Mouse (Mus musculus) intestine, embryonic 15.5 days (tissue): ENCODE measurements around the gene Fat3. TPM values are rescaled to one million over a fixed set of nuclear protein-coding genes. Genes with fewer than 3 reads are reported as not detected.
A peak's percentile ranks its signal among the peaks of the same experiment; 100 is the strongest.

ENCODE experiments used
- ATAC-seq: fragments of 200-750 bp; cut with Nextera tagmentation; 2 replicates; pipeline ENCODE4 v1.8.0; 2017; ENCODE audit warnings: moderate TSS enrichment, moderate library complexity
- H3K27ac ChIP-seq: fragments of 300-500 bp; sonication (generic); 2 replicates; pipeline ENCODE4 v1.5.1; 2015; ENCODE audit warnings: mild to moderate bottlenecking, inconsistent platforms
- H3K27me3 ChIP-seq: fragments of 300-500 bp; sonication (generic); replicated peaks from 2 replicates; pipeline ENCODE4 v1.6.1; 2015; ENCODE audit warnings: inconsistent platforms
- H3K36me3 ChIP-seq: fragments of 300-500 bp; sonication (generic); 2 replicates; pipeline ENCODE4 v1.6.1; 2015; ENCODE audit warnings: inconsistent platforms
- H3K4me1 ChIP-seq: fragments of 300-500 bp; sonication (generic); replicated peaks from 2 replicates; pipeline ENCODE4 v1.6.1; 2015; ENCODE audit warnings: inconsistent platforms
- H3K4me2 ChIP-seq: fragments of 300-500 bp; sonication (generic); replicated peaks from 2 replicates; pipeline ENCODE4 v1.6.1; 2015; ENCODE audit warnings: mild to moderate bottlenecking, inconsistent platforms
- H3K4me3 ChIP-seq: fragments of 300-500 bp; sonication (generic); replicated peaks from 2 replicates; pipeline ENCODE4 v1.5.1; 2015; ENCODE audit warnings: inconsistent platforms
- H3K9ac ChIP-seq: fragments of 300-500 bp; sonication (generic); 2 replicates; pipeline ENCODE4 v1.6.1; 2015; ENCODE audit warnings: inconsistent platforms
- H3K9me3 ChIP-seq: fragments of 300-500 bp; sonication (generic); 2 replicates; pipeline ENCODE4 v1.6.1; 2016; ENCODE audit warnings: inconsistent platforms
- WGBS: fragments of 180-500 bp; shearing (Covaris S2); methylation state at CpG from one replicate; pipeline ENCODE4 v1.1.7; 2015; 5-methylcytosine and 5-hydroxymethylcytosine counted together
- polyA plus RNA-seq: library from polyadenylated mRNA; unstranded; fragments of >200 nt; fragmentation: Nextera tagmentation; extraction: Ambion mirVana; gene quantifications from 2 replicates; pipeline ENCODE4 v1.2.1, GENCODE M21; 2015

Fat3 gene
- polyA plus RNA-seq, 1 experiment from 2014 or later: 0.46 TPM

DNA sequence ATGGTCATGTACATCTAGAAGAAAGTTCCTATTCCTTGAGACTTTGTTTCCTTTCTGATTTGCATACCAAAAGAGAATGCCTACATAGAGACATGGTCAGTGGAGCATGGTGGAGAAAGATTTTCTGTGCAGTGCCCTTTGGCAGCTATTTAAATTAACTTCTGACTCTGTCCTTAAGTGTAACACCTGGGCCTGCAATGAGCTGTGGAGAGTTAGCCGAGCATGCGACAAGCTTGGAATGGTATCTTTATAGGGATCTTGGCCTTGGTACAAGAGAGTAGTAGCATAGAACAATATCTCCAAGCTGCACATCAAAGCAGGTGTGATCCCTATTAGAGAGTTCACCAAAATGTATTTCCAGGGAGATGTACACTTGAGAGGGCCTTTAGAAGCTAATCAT lies 368.0 kb downstream of the Fat3 start:
- Histone ChIP-seq H3K36me3 (no peaks in the 10 kb centered on the region), H3K9ac (no peak overlapping the region), H3K27ac (no peak overlapping the region), H3K27me3 (no peaks in the 10 kb centered on the region), H3K4me2 (no peak overlapping the region), H3K9me3 (no peaks in the 10 kb centered on the region), H3K4me1 (no peaks in the 10 kb centered on the region), H3K4me3 (no peak overlapping the region)
- ATAC-seq: no peak
- 85% methylated on average over 2 of the region's 2 CpGs for WGBS

GRCm38 (mm10) chr9:16132594-16132993 lies 368.5 kb downstream of the Fat3 start:
- no peak for ATAC-seq
- no peaks in the 10 kb centered on the region for H3K4me1 ChIP-seq
- H3K27me3 ChIP-seq: no peaks in the 10 kb centered on the region
- 92% methylated on average over 1 of the region's 1 CpGs for WGBS
- no peak overlapping the region for H3K27ac ChIP-seq
- H3K36me3 ChIP-seq: no peaks in the 10 kb centered on the region
- H3K4me3 ChIP-seq: no peak overlapping the region
- no peak overlapping the region for H3K4me2 ChIP-seq
- no peak overlapping the region for H3K9ac ChIP-seq
- no peaks in the 10 kb centered on the region for H3K9me3 ChIP-seq

- H3K9ac ChIP-seq: no peak overlapping the region
- 71% methylated on average over 5 of the region's 5 CpGs for WGBS
These were observed 379.3 kb downstream of the Fat3 start for GRCm38 (mm10) chr9:16121756-16122155.

DNA sequence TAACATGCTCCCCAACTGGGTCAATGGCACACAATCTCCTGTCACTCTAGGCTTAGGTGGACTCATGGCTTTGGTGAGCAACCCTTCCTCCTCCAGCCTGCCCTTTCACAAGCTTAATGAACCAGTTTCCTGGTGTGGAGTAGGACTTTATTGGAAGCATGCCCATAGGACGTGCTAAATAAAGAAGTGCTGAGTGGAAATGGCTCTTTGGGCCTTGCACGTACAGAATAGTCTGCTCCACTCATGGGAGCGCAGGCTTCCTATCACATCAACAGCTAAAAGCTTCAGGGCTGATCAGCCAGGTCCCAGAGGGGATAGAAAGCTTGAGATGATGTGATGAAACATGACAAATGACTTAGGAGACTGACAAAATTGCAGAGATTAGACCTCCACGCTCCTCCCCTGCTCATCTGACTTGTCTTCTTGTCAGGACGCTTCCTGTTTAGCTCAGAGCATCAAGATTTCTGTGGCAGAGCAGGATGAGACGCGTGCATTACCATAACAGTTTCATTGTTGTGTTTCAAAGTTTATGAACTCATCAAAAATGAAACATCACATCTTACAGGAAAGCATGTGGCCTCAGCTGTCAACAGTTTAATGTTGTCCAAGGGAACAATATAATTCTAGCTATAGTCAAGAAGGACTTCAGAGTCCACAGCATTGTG lies 386.1 kb downstream of the Fat3 start:
- Histone ChIP-seq H3K4me2 (no peak overlapping the region), H3K27me3 (no peaks in the 10 kb centered on the region), H3K4me1 (no peaks in the 10 kb centered on the region), H3K4me3 (no peak overlapping the region), H3K9ac (no peak overlapping the region), H3K27ac (no peak overlapping the region), H3K9me3 (no peaks in the 10 kb centered on the region), H3K36me3 (no peaks in the 10 kb centered on the region)
- ATAC-seq: 0 out of 2 replicates have a peak, but pooled peaks have one; percentile 28
- WGBS: 51% methylated on average over 7 of the region's 7 CpGs

More at GRCm38 (mm10) chr9:16121756-16122155, 379.3 kb downstream of the Fat3 start:
- no peaks in the 10 kb centered on the region for H3K27me3 ChIP-seq
- no peak overlapping the region for H3K27ac ChIP-seq
- no peak for ATAC-seq
- no peaks in the 10 kb centered on the region for H3K9me3 ChIP-seq
- no peak overlapping the region for H3K4me2 ChIP-seq
- H3K4me1 ChIP-seq: no peaks in the 10 kb centered on the region
- H3K4me3 ChIP-seq: no peak overlapping the region
- no peaks in the 10 kb centered on the region for H3K36me3 ChIP-seq

DNA sequence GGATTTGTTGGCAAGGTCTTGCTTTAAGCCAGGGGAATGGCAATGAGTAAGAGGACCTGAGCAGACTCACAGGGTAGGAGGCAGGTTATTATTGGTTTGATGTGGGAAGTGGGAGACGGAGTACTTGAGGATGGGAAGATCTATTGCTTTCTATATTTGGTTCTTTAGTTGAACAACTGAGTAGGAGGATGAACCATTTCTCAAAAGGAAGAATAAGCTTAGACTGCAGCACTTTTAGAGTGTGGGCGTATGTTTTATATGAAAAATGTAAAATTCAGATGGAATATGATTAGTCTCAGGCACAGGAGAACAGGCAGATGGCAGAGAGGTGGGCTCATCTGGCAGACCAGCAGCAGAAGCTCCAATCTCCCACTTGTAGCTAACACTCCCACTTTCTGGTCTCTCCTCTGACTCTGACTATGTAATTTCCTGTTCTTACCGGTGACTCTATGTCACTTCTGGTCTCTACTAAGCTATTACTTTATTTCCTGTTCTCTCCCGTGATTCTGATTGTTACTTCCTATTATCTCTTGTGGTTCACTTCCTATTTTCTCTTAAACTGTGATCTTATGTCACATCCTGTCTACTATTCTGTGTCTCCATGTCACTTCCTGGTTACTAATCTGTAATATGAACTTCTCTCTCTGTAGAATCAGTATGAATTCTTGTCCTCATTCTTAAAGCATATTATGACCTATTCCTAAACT lies 387.0 kb downstream of the Fat3 start:
- Histone ChIP-seq H3K27me3 (no peaks in the 10 kb centered on the region), H3K9me3 (no peaks in the 10 kb centered on the region), H3K27ac (no peak overlapping the region), H3K4me2 (no peak overlapping the region), H3K4me3 (no peak overlapping the region), H3K9ac (no peak overlapping the region), H3K36me3 (no peaks in the 10 kb centered on the region), H3K4me1 (no peaks in the 10 kb centered on the region)
- 70% methylated on average over 4 of the region's 4 CpGs for WGBS
- ATAC-seq: no peak

GRCm38 (mm10) chr9:16107900-16108299 lies 393.2 kb downstream of the Fat3 start:
- no peaks in the 10 kb centered on the region for H3K9me3 ChIP-seq
- H3K9ac ChIP-seq: no peak overlapping the region
- no peak for ATAC-seq
- H3K4me2 ChIP-seq: no peak overlapping the region
- H3K27me3 ChIP-seq: no peaks in the 10 kb centered on the region
- no peak overlapping the region for H3K4me3 ChIP-seq
- H3K27ac ChIP-seq: no peak overlapping the region
- H3K36me3 ChIP-seq: no peaks in the 10 kb centered on the region
- 35% methylated on average over 5 of the region's 5 CpGs for WGBS
- no peaks in the 10 kb centered on the region for H3K4me1 ChIP-seq

DNA sequence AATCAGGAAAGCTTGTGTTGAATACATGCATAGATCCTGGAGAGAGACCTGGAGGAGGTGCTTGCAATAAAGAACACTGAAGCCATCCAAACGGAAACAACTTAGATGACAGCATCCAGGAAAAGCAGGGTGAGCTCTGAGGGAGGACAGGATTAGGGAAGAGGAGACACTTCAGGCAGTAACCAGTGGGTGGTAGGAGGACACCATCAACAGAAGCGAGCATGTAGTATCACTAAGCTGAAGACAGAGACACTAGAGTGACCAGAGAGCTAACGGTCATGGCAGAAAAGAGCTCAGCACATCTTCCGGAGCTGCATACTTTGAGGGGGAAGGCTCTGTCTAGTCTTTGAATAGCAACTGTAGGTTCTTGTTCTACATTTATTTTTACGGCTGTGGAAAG lies 393.7 kb downstream of the Fat3 start:
- Histone ChIP-seq H3K36me3 (no peaks in the 10 kb centered on the region), H3K27ac (no peak overlapping the region), H3K9ac (no peak overlapping the region), H3K4me2 (no peak overlapping the region), H3K27me3 (no peaks in the 10 kb centered on the region), H3K4me3 (no peak overlapping the region), H3K9me3 (no peaks in the 10 kb centered on the region), H3K4me1 (no peaks in the 10 kb centered on the region)
- no peak for ATAC-seq
- 55% methylated on average over 5 of the region's 5 CpGs for WGBS

- H3K27ac ChIP-seq: no peak overlapping the region
- no peak overlapping the region for H3K4me3 ChIP-seq
- H3K9me3 ChIP-seq: no peaks in the 10 kb centered on the region
- H3K36me3 ChIP-seq: no peaks in the 10 kb centered on the region
- no peaks in the 10 kb centered on the region for H3K27me3 ChIP-seq
- H3K9ac ChIP-seq: no peak overlapping the region
- ATAC-seq: no peak
- H3K4me2 ChIP-seq: no peak overlapping the region
- 66% methylated on average over 2 of the region's 2 CpGs for WGBS
- H3K4me1 ChIP-seq: no peaks in the 10 kb centered on the region
These were observed 402.5 kb downstream of the Fat3 start for GRCm38 (mm10) chr9:16098553-16098952.

DNA sequence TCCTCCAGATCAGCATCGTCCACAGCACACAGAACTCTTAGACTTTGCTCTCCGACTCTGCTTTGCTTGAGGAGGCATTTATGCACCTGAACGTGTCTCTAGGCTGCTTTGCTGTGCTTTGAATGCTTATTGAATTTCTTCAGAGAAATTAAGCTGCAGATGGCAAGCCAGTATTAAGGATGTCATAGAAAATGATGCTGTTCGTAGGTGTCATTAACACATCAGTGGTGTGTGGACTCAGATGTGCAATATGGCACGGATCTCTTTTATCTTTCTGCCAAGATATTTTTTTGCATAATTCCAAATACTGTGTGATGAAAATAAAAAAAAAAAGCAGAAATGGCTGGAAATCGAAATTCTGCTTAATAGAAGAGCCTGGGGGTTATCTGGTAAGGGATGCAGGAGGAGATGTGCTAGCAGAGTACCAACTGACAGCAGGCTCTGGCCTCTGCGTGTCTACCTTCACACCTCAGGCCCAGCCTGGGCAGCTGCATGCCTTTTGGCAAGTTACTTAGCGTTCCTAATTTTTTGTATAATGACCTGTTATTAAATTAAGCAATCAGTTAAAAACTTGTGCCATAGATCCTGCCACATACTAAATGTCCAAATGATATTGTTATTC lies 407.9 kb downstream of the Fat3 start:
- Histone ChIP-seq H3K4me1 (no peaks in the 10 kb centered on the region), H3K9ac (no peak overlapping the region), H3K4me3 (no peak overlapping the region), H3K9me3 (no peaks in the 10 kb centered on the region), H3K27me3 (no peaks in the 10 kb centered on the region), H3K27ac (no peak overlapping the region), H3K4me2 (no peak overlapping the region), H3K36me3 (no peaks in the 10 kb centered on the region)
- 80% methylated on average over 8 of the region's 8 CpGs for WGBS
- ATAC-seq: no peak

DNA sequence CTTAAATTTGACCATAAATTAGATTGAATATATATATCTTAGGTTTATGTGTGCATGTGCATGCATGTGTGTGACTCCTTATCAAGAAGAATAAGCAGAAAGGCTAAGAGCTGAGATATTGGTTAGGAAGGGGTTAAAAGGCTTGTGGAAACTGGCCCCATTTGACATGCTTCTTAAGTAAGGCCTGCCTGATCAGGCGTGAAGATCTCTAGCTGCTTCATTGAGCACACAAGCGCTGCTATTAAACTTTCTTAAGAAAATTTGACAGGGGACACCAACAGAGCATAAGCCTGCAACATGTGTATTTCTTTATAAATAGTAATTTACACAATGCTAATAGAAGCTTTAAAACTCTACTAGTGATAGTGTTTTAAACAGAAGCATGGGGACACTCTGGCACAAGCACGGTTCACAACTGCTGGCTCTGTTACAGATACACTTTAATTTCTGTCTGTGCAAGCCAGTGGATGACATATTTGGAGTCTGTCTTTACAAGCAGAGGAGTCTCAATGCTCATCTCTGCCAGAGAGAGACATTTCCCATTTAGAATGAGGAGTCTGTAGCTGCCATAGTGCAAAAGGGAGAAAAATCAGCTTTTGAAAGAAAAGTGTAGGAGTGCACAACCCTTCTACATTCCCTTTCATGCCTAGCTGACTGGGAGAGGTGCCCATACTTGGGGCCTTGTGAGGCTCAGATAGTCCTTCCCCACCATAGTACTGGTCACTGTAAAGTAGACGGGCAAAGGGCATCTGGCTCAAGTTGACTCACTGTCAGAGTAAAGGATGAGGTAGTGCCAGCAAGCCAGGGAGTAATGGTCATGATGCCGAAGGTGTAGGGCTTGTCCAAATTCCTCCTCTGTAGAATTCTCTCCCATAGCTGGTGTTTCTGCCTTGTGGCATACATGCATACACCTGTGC lies 408.8 kb downstream of the Fat3 start:
- Histone ChIP-seq H3K27me3 (no peaks in the 10 kb centered on the region), H3K9me3 (no peaks in the 10 kb centered on the region), H3K36me3 (no peaks in the 10 kb centered on the region), H3K4me2 (no peak overlapping the region), H3K27ac (no peak overlapping the region), H3K4me1 (no peaks in the 10 kb centered on the region), H3K9ac (no peak overlapping the region), H3K4me3 (no peak overlapping the region)
- ATAC-seq: no peak
- 58% methylated on average over 5 of the region's 5 CpGs for WGBS

DNA sequence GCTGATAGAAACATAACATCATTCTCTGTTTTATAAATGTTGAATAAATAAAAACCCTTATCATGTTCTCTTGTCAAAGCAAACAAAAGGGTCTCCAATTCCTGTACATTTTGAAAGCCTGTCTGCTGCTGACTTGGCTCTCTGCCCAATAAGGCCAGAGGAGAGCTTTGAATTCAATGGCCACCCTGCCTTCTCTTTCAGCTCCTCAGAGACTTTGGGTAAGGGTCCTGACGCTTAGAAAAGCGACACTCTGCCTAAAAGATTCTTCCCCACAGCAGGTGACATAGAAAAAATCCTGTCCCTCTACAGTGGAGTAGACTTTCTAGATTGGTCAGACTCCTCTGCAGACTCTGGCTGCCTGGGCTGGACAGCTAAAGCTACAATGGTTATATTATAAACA lies 421.8 kb downstream of the Fat3 start:
- Histone ChIP-seq H3K27me3 (no peaks in the 10 kb centered on the region), H3K9ac (no peak overlapping the region), H3K27ac (no peak overlapping the region), H3K4me1 (no peaks in the 10 kb centered on the region), H3K36me3 (no peaks in the 10 kb centered on the region), H3K4me3 (no peak overlapping the region), H3K4me2 (no peak overlapping the region), H3K9me3 (no peaks in the 10 kb centered on the region)
- ATAC-seq: no peak
- WGBS: 63% methylated on average over 2 of the region's 2 CpGs

DNA sequence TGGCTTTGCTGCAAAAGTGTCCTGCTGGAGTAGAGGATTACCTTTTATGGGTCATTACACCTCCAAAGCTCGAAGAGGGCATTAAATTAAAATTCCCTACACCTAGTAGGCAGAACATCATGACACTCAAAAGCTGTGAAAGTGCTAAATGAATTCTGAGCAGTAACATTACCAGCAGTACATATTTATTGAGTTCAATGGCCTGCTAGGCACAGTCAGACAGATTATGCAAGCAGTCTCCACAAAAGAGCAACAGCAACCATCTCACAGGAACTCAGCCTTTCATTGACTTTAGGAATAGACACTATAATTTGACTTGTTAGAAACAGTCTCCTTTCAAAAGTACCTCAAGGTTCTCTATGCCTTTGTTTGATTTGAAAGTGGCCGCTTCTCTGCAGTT lies 426.4 kb downstream of the Fat3 start:
- H3K4me2 ChIP-seq: no peak overlapping the region
- H3K9me3 ChIP-seq: no peaks in the 10 kb centered on the region
- H3K4me3 ChIP-seq: no peak overlapping the region
- no peaks in the 10 kb centered on the region for H3K36me3 ChIP-seq
- H3K27ac ChIP-seq: no peak overlapping the region
- no peaks in the 10 kb centered on the region for H3K4me1 ChIP-seq
- no peaks in the 10 kb centered on the region for H3K27me3 ChIP-seq
- no peak overlapping the region for H3K9ac ChIP-seq
- 93% methylated on average over 2 of the region's 2 CpGs for WGBS
- ATAC-seq: no peak
